Mouse (Mus musculus): Measurements from ENCODE around the gene Kxd1.

The Kxd1 gene

GRCm38 (mm10) chr8:70466305-70466704, 61.5 kb downstream of the Kxd1 start:
- DNase-seq = no peak

DNA sequence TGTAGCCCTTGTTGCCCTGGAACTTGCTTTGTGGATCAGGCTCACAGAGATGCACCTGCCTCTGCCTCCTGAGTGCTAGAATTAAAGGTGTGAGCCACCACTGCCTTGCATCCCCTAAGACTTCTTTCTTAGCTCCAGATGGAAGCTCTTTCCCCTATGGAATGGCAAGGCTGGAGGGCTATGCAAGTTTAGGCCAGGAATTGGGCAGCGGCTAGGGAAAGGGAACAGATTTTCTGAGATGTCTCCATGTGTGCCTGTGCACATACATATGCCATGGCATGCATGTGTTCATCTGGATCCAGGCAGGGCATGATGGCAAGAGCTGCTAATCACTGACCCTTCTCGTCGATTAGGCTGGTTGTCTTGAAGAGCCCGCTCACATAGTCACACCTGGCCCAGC, 62.1 kb downstream of the Kxd1 start:
- no peak for DNase-seq

DNA sequence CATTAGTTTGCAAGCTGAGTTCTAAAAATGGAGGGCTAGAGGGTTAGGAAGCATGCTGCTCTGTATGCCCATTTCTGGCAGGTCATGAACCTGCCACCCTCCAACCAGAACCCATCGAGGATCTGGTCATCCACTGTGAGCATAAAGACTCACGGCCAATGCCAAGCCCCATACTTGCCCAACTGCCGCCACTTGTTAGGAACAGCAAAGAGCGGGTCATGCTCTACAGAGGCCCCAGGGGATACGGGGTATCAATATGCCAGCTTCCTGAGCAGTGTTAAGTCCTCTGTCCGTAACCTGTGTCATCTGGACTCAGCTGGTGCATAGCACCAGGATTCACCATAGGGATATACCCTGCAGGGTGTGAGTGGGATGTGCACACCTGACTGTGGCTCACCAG, 63.6 kb downstream of the Kxd1 start:
- no peak for DNase-seq

DNA sequence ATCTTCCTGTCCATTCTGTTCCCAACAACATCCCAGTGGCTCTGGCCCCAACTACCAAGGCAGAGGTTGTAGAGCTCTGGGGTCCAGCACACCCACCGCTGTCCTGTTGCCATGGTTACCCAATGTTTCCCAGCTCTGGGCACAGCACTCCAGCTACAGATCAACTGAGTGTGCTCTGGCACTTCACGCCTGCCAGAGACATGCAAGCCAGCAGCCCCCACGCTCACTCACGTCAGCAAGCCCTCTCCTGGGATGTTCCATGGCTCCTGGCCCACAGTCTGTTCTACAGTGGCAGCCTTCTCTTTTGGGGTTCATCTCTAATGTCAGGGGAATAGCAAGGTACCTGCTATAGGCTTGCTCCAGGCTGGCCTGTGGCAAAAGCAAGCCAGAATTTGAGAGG, 64.5 kb downstream of the Kxd1 start:
- DNase-seq = peak; percentile 90

- no peak for DNase-seq
Measured at GRCm38 (mm10) chr8:70462516-70462813, 65.3 kb downstream of the Kxd1 start.

DNA sequence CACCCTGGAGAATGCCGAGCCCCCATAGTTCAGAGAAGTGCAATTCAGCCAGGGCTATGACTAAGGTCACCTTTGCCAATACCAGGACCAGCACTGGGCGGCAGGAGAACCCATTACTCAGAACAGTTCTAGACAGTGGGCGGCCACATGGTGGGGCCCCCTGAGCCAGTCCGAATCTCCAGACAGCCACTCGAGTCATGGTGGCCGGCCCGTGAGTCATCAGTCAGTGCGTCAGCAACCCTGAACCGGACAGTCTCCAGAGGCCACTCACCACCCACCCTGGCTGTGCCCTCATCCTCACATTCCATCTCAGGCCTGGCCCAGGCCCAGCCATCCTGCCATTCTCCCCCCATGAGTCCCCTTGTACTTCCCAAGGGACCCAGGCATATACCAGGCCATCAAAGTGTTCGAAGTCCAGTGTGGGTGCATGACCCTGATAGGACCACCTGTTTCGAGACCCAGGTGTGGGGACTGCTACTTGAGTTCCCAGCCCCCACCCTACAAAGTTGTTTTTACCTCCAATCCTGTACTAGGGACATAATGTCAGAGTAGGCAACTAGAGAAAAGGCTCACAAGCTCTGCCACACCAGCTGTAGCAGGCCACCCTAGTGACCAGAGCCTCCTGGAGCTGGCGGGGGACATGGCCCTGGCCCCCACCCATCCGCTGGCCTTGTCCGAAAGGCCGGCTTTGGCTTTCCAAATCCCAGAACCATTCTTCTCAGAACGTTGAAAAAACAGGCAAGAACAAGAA, 65.8 kb downstream of the Kxd1 start:
- no peak for DNase-seq

- no peak for DNase-seq
Measured at GRCm38 (mm10) chr8:70460606-70461005, 67.2 kb downstream of the Kxd1 start.

DNA sequence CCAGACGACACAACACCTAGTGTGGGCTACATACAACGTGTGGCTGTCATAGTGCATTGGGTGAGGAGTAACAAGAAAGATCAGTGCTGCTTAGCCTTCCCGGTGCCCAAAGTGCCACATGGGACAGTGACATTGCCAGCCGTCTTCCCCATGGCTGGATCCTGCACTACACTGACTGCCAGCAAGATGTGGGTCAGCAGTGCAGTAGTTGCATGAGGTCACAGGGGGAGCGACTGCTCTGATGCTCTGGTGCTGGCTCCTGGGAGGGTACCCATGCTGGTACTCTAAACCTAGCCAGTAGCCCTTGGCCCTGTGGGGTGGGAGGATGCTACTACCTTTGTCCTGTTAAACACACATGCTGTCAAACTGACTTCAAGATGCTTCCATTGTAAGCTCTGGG, 67.6 kb downstream of the Kxd1 start:
- DNase-seq = no peak

DNA sequence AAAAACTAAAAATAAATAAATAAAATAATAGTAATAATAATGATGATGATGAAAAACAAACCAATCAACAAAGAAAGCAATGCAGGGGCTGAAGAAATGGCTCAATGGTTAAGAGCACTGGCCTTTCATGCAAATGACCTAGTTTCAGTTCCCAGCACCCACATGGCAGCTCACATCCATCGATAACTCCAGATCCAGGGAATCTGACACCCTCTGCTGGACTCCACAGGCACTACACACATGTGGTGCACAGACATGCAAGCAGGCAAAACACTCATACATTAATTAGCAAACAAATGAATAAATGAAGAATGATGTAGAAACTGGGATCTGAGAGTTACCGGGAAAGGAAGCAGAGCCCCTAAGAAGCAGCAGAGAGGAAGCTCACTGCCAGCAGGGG, 68.1 kb downstream of the Kxd1 start:
- no peak for DNase-seq

DNA sequence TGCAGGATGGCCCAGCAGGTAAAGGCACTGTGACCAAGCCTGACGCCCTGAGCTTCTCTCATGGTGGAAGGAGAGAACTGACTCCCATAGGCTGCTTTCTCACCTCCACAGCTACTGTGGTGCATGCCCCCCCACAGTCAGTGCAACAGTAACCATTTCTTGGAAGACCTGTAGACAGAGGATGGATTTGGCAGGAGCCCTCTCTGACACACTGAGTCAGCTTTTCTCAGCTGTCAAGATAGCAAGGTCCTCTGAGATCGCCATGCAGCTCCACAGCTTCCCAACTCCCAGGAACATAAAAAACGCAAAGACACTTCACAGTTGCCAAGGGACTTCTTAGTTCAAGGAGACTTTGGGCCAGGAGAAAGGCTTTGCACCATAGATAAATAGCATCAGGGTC, 69.3 kb downstream of the Kxd1 start:
- DNase-seq = no peak

All from right cerebral cortex, adult 18-20 months (tissue).